Mouse (Mus musculus) intestine, postnatal 0 days (tissue): ENCODE measurements at regions not wholly inside any gene's neighbourhood (a gene's known extent, or its start where the extent isn't known, plus 50 kb on each side); places are given as distances from the start of the nearest gene placed in this dataset.

ENCODE experiments used
- ATAC-seq: fragments of 200-750 bp; cut with Nextera tagmentation; 2 replicates; pipeline ENCODE4 v1.8.0; 2017; ENCODE audit warnings: mild to moderate bottlenecking, moderate TSS enrichment, moderate library complexity
- H3K27ac ChIP-seq: fragments of 300-500 bp; sonication (generic); 2 replicates; pipeline ENCODE4 v1.5.1; 2014; ENCODE audit warnings: mild to moderate bottlenecking, low read depth, low read length, moderate library complexity
- H3K27me3 ChIP-seq: fragments of 300-500 bp; sonication (generic); replicated peaks from 2 replicates; pipeline ENCODE4 v1.6.1; 2014; ENCODE audit warnings: low read length, mixed read lengths; ENCODE audit not compliant: control insufficient read depth, insufficient read depth
- H3K36me3 ChIP-seq: fragments of 300-500 bp; sonication (generic); 2 replicates; pipeline ENCODE4 v1.6.1; 2014; ENCODE audit warnings: mild to moderate bottlenecking, moderate library complexity; ENCODE audit not compliant: control insufficient read depth, insufficient read depth
- H3K4me1 ChIP-seq: fragments of 300-500 bp; sonication (generic); replicated peaks from 2 replicates; pipeline ENCODE4 v1.6.1; 2014; ENCODE audit warnings: antibody characterized with exemption, low read length, mixed read lengths; ENCODE audit not compliant: control insufficient read depth, insufficient read depth
- H3K4me2 ChIP-seq: fragments of 300-500 bp; sonication (generic); replicated peaks from 2 replicates; pipeline ENCODE4 v1.6.1; 2014; ENCODE audit warnings: low read depth, mild to moderate bottlenecking, moderate library complexity
- H3K4me3 ChIP-seq: fragments of 300-500 bp; sonication (generic); 2 replicates; pipeline ENCODE4 v1.5.1; 2014; ENCODE audit warnings: low read depth, low read length
- H3K9ac ChIP-seq: fragments of 300-500 bp; sonication (generic); 2 replicates; pipeline ENCODE4 v1.6.1; 2014; ENCODE audit warnings: mild to moderate bottlenecking, low read depth, low read length
- H3K9me3 ChIP-seq: fragments of 300-500 bp; sonication (generic); 2 replicates; pipeline ENCODE4 v1.6.1; 2016; ENCODE audit warnings: mixed run types; ENCODE audit not compliant: control insufficient read depth
- CTCF ChIP-seq: sonication (generic); IDR thresholded peaks from 2 replicates; pipeline ENCODE4 v1.5.1; 2016; ENCODE audit warnings: low read depth, mild to moderate bottlenecking, control low read depth, antibody characterized with exemption, moderate library complexity
- WGBS: fragments of 180-500 bp; shearing (Covaris S2); extraction: QIAGEN DNeasy Blood & Tissue Kit; methylation state at CpG from one replicate; pipeline ENCODE4 v1.1.7; 2014; 5-methylcytosine and 5-hydroxymethylcytosine counted together

DNA sequence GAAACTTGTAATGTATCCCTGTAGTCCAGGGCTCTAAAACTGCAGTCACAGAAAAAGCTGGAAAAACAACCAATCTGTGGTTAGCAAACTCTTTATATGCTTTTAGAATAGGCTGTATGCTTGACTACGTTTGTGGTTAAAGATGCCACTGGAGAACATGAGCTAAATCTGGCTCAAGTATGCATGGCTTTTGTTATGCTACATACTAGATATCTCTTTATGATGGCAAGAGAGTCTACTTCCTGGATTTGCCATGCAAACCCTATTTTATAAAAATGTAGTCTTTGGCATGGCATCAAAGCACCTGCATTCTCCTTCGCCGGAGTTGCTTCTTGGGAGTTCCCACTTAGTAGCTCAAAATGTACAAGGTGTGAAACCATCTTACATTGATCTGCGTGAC is 462.2 kb downstream of the Dmrt2 start:
- Histone ChIP-seq H3K9me3 (no peaks in the 10 kb centered on the region), H3K4me3 (no peak overlapping the region), H3K9ac (no peak overlapping the region), H3K4me1 (no peaks in the 10 kb centered on the region), H3K27me3 (no peaks in the 10 kb centered on the region), H3K4me2 (no peak overlapping the region), H3K27ac (no peak overlapping the region), H3K36me3 (no peaks in the 10 kb centered on the region)
- ATAC-seq = no peak
- 90% methylated on average over 4 of the region's 4 CpGs for WGBS
- no peak for TF ChIP-seq CTCF

DNA sequence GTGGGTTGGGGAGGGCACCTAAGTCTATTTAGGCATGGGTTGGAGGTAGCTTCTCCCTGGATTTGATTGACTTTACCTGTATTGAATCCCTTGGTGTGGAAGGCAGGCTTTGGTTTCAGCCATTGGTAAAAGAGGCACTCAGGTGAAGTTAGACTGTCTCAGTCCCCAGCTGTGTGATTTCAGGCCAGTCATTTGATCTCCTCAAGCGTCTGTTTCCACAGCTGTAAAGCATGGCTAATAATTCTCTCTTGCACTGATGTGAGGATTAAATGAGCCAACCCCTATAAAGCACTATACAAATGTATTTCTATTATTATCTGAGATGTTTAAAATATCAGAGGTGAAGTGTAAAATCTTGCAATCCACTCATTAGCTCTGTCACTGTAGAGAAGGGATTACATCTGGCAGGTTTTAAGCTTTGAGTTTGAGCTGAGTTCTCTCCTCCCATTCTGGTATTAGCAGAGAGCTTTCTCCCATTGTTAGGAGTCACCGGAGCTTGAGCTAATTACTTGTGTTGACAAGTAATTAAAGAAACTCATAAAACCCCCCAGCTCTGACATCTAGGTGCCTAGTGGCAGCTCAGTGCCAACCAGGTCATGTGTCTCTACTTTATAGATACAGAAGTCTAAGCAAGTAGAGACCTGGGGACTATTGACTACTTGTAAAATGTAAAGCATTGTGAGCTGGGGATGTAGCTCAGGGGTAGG is 463.3 kb downstream of the Dmrt2 start:
- no peak overlapping the region for H3K9ac ChIP-seq
- H3K4me2 ChIP-seq = no peak overlapping the region
- H3K4me1 ChIP-seq = no peaks in the 10 kb centered on the region
- no peaks in the 10 kb centered on the region for H3K9me3 ChIP-seq
- no peaks in the 10 kb centered on the region for H3K36me3 ChIP-seq
- H3K27ac ChIP-seq = no peak overlapping the region
- no peak for ATAC-seq
- TF ChIP-seq CTCF = no peak
- no peaks in the 10 kb centered on the region for H3K27me3 ChIP-seq
- no peak overlapping the region for H3K4me3 ChIP-seq
- 30% methylated on average over 2 of the region's 2 CpGs for WGBS

DNA sequence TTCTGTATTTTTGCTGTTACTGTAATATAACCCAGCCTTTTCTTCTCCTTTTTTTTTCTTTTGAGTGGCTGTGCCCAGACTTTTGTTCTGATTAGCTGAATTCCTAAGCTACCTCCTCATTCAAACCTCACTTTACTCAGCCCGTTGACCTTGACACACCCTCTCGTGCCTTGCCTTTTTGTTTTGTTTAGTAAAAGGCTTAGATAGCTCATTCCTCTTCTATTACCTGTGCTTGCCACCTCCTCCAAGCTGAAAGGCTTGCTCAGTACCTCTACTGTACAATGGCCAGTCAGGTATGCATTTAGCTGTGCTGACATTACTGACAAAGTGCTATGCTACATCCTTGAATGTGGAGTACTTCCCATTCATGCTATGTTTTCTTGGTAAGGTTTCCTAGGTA is 464.2 kb upstream of the Smarca2 start:
- Histone ChIP-seq H3K4me1 (0 out of 2 replicates have a peak, but pooled peaks cover 2% of the 10 kb centered on the region), H3K9ac (no peak overlapping the region), H3K4me3 (no peak overlapping the region), H3K27me3 (no peaks in the 10 kb centered on the region), H3K36me3 (no peaks in the 10 kb centered on the region), H3K4me2 (no peak overlapping the region), H3K9me3 (no peaks in the 10 kb centered on the region), H3K27ac (no peak overlapping the region)
- no peak for TF ChIP-seq CTCF
- no peak for ATAC-seq
- 35% methylated on average over 2 of the region's 2 CpGs for WGBS

DNA sequence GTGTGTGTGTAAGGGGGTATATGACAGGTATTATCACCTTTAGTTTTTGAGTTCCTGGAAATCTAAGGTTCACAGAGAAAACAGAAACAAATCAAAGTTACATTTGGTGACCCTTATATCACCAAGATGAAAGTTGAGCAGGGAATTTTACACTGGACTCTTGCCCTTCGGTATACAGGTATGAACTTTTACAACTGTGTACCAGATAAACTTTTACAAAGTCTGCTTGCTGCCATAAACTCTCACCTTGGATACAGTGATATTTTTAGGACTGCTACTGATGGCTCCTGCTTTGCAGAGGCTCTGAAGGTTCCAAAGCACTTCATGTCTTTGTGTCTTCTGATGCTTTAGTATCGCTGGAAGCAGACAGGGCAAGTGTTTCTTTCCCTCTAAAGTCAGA is 461.3 kb upstream of the Smarca2 start:
- WGBS = 25% methylated on average over 2 of the region's 2 CpGs
- H3K4me1 ChIP-seq = 0 out of 2 replicates have a peak, but pooled peaks cover 2% of the 10 kb centered on the region
- ATAC-seq = no peak

DNA sequence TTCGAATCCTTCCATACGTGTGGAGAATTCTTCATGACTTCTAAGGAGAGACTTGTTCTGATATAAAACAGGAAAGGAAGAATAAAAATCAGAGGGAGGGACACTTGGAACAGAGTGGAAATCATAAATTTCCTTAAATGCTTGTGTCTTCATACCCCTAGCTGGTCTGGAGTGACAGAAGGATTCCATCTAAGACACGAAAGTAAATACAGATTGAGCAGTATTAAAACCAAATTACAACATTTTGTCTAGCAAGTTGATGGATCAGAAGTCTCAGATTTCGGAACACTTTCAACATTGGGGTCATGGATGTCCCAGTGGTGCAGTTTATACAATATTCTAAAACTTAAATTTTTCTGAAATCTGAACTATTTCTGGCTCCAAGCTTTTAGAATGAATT is 453.6 kb upstream of the Smarca2 start:
- Histone ChIP-seq H3K27ac (no peak overlapping the region), H3K4me2 (no peak overlapping the region), H3K36me3 (no peaks in the 10 kb centered on the region), H3K4me1 (no peaks in the 10 kb centered on the region), H3K27me3 (no peaks in the 10 kb centered on the region), H3K4me3 (no peak overlapping the region), H3K9ac (no peak overlapping the region), H3K9me3 (no peaks in the 10 kb centered on the region)
- ATAC-seq = no peak
- TF ChIP-seq CTCF = no peak
- WGBS = 74% methylated on average over 4 of the region's 4 CpGs

More for the DNA sequence above, 461.3 kb upstream of the Smarca2 start:
- Histone ChIP-seq H3K27me3 (no peaks in the 10 kb centered on the region), H3K4me3 (no peak overlapping the region), H3K9me3 (no peaks in the 10 kb centered on the region), H3K9ac (no peak overlapping the region), H3K27ac (no peak overlapping the region), H3K36me3 (no peaks in the 10 kb centered on the region), H3K4me2 (no peak overlapping the region)
- TF ChIP-seq CTCF = no peak

DNA sequence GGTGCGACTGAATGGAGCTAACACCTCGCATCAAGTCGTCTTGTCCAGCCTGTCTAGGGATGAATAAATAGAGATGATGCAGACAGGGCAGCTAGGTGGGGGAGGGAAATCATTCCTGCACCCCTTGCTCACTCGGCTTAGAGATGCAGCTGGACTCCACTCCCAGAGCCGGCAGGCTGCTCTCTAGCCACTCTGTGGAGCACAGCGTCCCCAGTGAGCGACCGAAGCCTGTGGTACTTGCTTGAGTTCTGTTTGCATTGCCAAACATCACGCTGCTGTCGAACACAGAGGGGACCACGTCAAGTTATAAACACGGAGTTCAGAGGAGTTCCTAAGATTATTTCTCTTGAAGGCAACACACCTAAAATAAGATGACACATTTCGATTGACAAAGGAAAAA is 439.9 kb upstream of the Smarca2 start:
- Histone ChIP-seq H3K27me3 (no peaks in the 10 kb centered on the region), H3K27ac (no peak overlapping the region), H3K9me3 (no peaks in the 10 kb centered on the region), H3K36me3 (no peaks in the 10 kb centered on the region), H3K4me3 (no peak overlapping the region), H3K4me1 (no peaks in the 10 kb centered on the region), H3K9ac (no peak overlapping the region), H3K4me2 (no peak overlapping the region)
- ATAC-seq = no peak
- WGBS = 40% methylated on average over 13 of the region's 13 CpGs
- TF ChIP-seq CTCF = no peak

DNA sequence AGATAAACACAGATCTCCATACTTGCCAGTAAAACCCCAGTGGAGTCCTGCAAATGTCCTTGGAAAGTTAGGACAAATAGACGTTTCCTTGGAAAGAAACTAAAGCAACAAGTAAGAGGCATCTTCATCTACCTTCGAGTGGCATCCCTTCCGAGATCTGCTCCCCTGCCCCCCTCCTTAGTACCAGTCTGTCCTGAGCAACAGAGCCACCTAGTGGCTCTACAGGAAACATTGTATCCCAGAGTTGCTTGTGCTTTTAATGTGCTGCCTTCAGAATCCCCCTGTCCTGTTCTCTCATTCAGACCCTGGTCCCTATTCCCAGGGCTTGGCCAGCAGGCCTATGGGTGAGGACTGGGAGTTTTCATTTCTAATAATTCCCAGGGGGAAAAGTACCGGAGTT is 423.1 kb upstream of the Smarca2 start:
- H3K4me2 ChIP-seq = no peak overlapping the region
- 18% methylated on average over 4 of the region's 4 CpGs for WGBS
- H3K27ac ChIP-seq = no peak overlapping the region
- H3K36me3 ChIP-seq = no peaks in the 10 kb centered on the region
- H3K9me3 ChIP-seq = no peaks in the 10 kb centered on the region
- H3K4me1 ChIP-seq = no peaks in the 10 kb centered on the region
- peak; percentile 82 for TF ChIP-seq CTCF
- ATAC-seq = no peak
- no peak overlapping the region for H3K4me3 ChIP-seq
- no peaks in the 10 kb centered on the region for H3K27me3 ChIP-seq
- H3K9ac ChIP-seq = no peak overlapping the region
